Mouse (Mus musculus): ENCODE data around the gene 4930522L14Rik. TPM values are rescaled to one million over a fixed set of nuclear protein-coding genes. Genes with fewer than 3 reads are reported as not detected.

The 4930522L14Rik gene
- total RNA-seq (2023): 12.8 TPM

DNA sequence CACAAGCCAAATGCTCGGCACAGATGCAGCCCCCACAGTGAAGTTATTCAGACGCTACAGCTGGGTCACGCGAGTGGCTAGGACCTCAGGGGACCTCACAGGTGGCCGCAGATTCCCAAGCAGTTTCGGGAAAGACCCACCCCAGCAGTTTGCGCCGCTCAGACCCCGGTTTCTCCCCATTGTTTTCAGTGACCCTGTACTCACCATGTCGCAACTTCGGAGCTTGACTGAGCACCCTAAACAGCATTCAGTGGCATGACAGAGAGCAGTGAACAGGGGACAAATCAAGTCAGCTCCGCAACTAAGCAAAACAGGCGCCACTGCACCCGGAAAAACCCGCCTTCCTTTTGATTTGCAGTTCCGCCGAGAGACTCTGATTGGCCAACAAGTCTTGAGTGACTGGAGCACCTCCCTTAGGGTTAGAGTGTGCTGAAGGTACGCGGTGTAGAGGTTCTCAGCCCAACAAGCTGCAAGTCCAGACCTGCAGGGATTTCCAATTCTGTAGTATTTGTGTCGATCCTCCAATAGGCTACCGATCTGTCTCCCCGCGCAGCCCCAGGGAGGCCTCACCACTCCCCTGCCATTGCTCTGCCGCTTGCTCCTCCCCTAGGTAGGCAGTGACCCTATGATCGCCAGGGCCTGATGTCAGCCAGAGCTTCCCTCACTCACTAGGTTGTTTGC is at the start of gene 4930522L14Rik:
TSS of gene 4930522L14Rik (minus strand) at position 496 of the 681 bp plus-strand sequence.

DNA sequence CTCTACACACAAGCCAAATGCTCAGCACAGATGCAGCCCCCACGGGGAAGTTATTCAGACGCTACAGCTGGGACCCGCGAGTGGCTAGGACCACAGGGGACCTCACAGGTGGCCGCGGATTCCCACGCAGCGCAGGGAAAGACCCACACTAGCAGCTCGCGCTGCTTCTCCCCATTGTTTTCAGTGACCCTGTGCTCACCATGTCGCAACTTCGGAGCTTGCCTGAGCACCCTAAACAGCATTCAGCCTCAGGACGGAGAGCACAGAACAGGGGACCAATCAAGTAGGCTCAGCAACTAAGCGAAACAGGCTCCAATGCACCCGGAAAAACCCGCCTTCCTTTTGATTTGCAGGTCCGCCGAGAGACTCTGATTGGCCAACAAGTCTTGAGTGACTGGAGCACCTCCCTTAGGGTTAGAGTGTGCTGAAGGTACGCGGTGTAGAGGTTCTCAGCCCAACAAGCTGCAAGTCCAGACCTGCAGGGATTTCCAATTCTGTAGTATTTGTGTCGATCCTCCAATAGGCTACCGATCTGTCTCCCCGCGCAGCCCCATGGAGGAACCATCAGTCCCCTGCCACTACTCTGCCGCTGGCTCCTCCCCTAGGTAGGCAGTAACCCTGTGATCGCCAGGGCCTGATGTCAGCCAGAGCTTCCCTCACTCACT is 61.0 kb downstream of the 4930522L14Rik start, which contains the start of gene 5430403G16Rik:
TSS of gene 5430403G16Rik (minus strand) at position 505 of the 665 bp plus-strand sequence.

Other genes starting within 250 kb of the 4930522L14Rik start
- 34.3 TPM for gene Crlf2, start 192.9 kb downstream of the 4930522L14Rik start, total RNA-seq (2023)
- gene 5430403G16Rik, start 60.8 kb downstream of the 4930522L14Rik start, total RNA-seq (2023): 2.4 TPM
- gene Gm15446, start 171.5 kb upstream of the 4930522L14Rik start, total RNA-seq (2023): 18.3 TPM
- 28.4 TPM for gene Zfp932, start 244.6 kb upstream of the 4930522L14Rik start, total RNA-seq (2023)

Data from CD4-positive naive resting alpha-beta T cell, adult 57 days (primary cell).